Mouse (Mus musculus) limb, embryonic 11.5 days (tissue): ENCODE data around the gene Mfsd14b. TPM values are rescaled to one million over a fixed set of nuclear protein-coding genes. Genes with fewer than 3 reads are reported as not detected.

ENCODE experiments used
- polyA plus RNA-seq: library from polyadenylated mRNA; unstranded; fragments of >200 nt; fragmentation: Nextera tagmentation; extraction: Ambion mirVana; gene quantifications from 2 replicates; pipeline ENCODE4 v1.2.1, GENCODE M21; 2014

Mfsd14b gene
- polyA plus RNA-seq, 1 experiment from 2014 or later = 53.6 TPM

Other genes with a start within 250 kb of the Mfsd14b start
- 0.35 and 0.41 TPM in 2 replicates for gene Cntnap3, start 209.0 kb downstream of the Mfsd14b start, polyA plus RNA-seq
- not detected in 2 replicates for gene Spata31, start 195.6 kb downstream of the Mfsd14b start, polyA plus RNA-seq
- not detected in 2 replicates for gene Spata31d1c, start 79.9 kb downstream of the Mfsd14b start, polyA plus RNA-seq
- not detected in 2 replicates for gene Prss47, start 60.2 kb downstream of the Mfsd14b start, polyA plus RNA-seq
- gene Olfr465-ps1, start 25.1 kb upstream of the Mfsd14b start, polyA plus RNA-seq = not detected in 2 replicates
- gene Olfr466, start 37.3 kb upstream of the Mfsd14b start, polyA plus RNA-seq = not detected in 2 replicates
- gene Nlrp4f, start 93.0 kb upstream of the Mfsd14b start, polyA plus RNA-seq = 0.40 TPM in 1 of 2 replicates, not detected in the other
- not detected in 2 replicates for gene Gm10775, start 146.6 kb upstream of the Mfsd14b start, polyA plus RNA-seq
- 19.7 and 23.0 TPM in 2 replicates for gene Zfp369, start 165.8 kb upstream of the Mfsd14b start, polyA plus RNA-seq